In genomic region chr11:58914461-58915028, GRCm38 (mm10) we compare ENCODE assay signal across 8 mouse cellular contexts. TPM values are rescaled to one million over a fixed set of nuclear protein-coding genes. Genes with fewer than 3 reads are reported as not detected.
DNase-seq lines count a peak whose midpoint lies in the region; ATAC-seq and TF ChIP-seq lines count a peak whose summit lies in the region.

No protein-coding gene starts in this region.

- DNase-seq in thymus, adult 2 months: peak; percentile 26
- no peak for DNase-seq in thymus, adult 18-20 months
- peak; percentile 28 to 44 for DNase-seq in heart, postnatal 36 days
- DNase-seq in midbrain, embryonic 14.5 days: peak; percentile 83
- DNase-seq in frontal cortex, postnatal 14 days (ENCODE audit: low spot score in 2 of 2): no peak

- 5% methylated on average over 17 of the region's 17 CpGs for WGBS in thymus, adult 2 months
- WGBS in limb, embryonic 13.5 days: 15% methylated on average over 17 of the region's 17 CpGs
- 18% methylated on average over 17 of the region's 17 CpGs for WGBS in midbrain, embryonic 14.5 days

- intact Hi-C loops in heart, postnatal 36 days (cut with DNase I): no loop called here

- H3K9me3 ChIP-seq in limb, embryonic 13.5 days: no peaks in the 10 kb centered on the region
- H3K9me3 ChIP-seq in midbrain, embryonic 14.5 days (ENCODE audit: control insufficient read depth, low read length): no peaks in the 10 kb centered on the region

- H3K27me3 ChIP-seq in thymus, adult 2 months (ENCODE audit: control insufficient read depth, insufficient read depth, low read length): no peaks in the 10 kb centered on the region
- no peaks in the 10 kb centered on the region for H3K27me3 ChIP-seq in limb, embryonic 13.5 days
- no peaks in the 10 kb centered on the region for H3K27me3 ChIP-seq in midbrain, embryonic 14.5 days (ENCODE audit: control insufficient read depth, insufficient read depth, low read length)

- peak overlapping the region; percentile 65 for H3K4me2 ChIP-seq in limb, embryonic 13.5 days (replicated peaks)
- peak overlapping the region; percentile 56 for H3K4me2 ChIP-seq in midbrain, embryonic 14.5 days (ENCODE audit: low read length)

- no peaks in the 10 kb centered on the region for H3K36me3 ChIP-seq in thymus, adult 2 months (ENCODE audit: control insufficient read depth, insufficient read depth, low read length)
- H3K36me3 ChIP-seq in limb, embryonic 13.5 days: no peaks in the 10 kb centered on the region
- H3K36me3 ChIP-seq in midbrain, embryonic 14.5 days (ENCODE audit: control insufficient read depth, insufficient read depth, low read length): no peaks in the 10 kb centered on the region

- no peak overlapping the region for H3K27ac ChIP-seq in thymus, adult 2 months (ENCODE audit: control insufficient read depth, insufficient read depth, low read length)
- H3K27ac ChIP-seq in limb, embryonic 13.5 days: no peak overlapping the region
- H3K27ac ChIP-seq in midbrain, embryonic 14.5 days (replicated peaks; ENCODE audit: low read depth, low read length): no peak overlapping the region

- peak; percentile 39; the same call in 1 of the 2 replicates for ATAC-seq in common myeloid progenitor, adult 5-6 weeks (replicated peaks; ENCODE audit: low read depth, poor library complexity, severe bottlenecking)
- no peak for ATAC-seq in limb, embryonic 13.5 days (ENCODE audit: low FRiP score, low read depth)
- ATAC-seq in midbrain, embryonic 14.5 days (ENCODE audit: low FRiP score, low TSS enrichment): no peak; the same call in 1 of the 2 replicates
- no peak for ATAC-seq in inflammation-experienced regulatory T-cells, adult 6 months

- TF ChIP-seq POLR2A in thymus, adult 2 months (IDR thresholded peaks at IDR 0.05; ENCODE audit: control insufficient read depth, extremely low read depth, insufficient read depth, low read length, poor library complexity): no peak

- peak; percentile 44; the same call in 1 of the 2 replicates for TF ChIP-seq CTCF in thymus, adult 2 months (IDR thresholded peaks at IDR 0.05; ENCODE audit: borderline replicate concordance, control insufficient read depth, extremely low read depth, insufficient read depth, low read length, poor library complexity)

- peaks cover 22% of the 10 kb centered on the region for H3K4me1 ChIP-seq in thymus, adult 2 months (replicated peaks; ENCODE audit: control insufficient read depth, insufficient read depth, low read length)
- H3K4me1 ChIP-seq in limb, embryonic 13.5 days: peaks cover 6% of the 10 kb centered on the region
- no peaks in the 10 kb centered on the region for H3K4me1 ChIP-seq in midbrain, embryonic 14.5 days (ENCODE audit: control insufficient read depth, insufficient read depth, low read length)

- peak overlapping the region; percentile 44 for H3K4me3 ChIP-seq in thymus, adult 2 months (ENCODE audit: control insufficient read depth, insufficient read depth, low read length)
- H3K4me3 ChIP-seq in limb, embryonic 13.5 days: peak overlapping the region; percentile 37
- H3K4me3 ChIP-seq in midbrain, embryonic 14.5 days (replicated peaks; ENCODE audit: low read depth, low read length): peak overlapping the region; percentile 29

- H3K9ac ChIP-seq in limb, embryonic 13.5 days: peak overlapping the region; percentile 53
- H3K9ac ChIP-seq in midbrain, embryonic 14.5 days (replicated peaks; ENCODE audit: low read length): peak overlapping the region; percentile 53; the same call in 1 of the 2 replicates

RNA-seq across cellular contexts. Expression of gene Btnl10, which starts 3.2 kb away (rescaled TPM):
- polyA plus RNA-seq in thymus, adult 2 months (2012; rRNA removed): 0.11 TPM in 2 replicates
- total RNA-seq in common myeloid progenitor, adult 5-6 weeks (2017): 3.8 and 5.9 TPM in 2 replicates
- not detected for total RNA-seq in heart, postnatal 36 days (2021)
- polyA plus RNA-seq in limb, embryonic 13.5 days (2015; fragmentation: Nextera tagmentation; extraction: Ambion mirVana): 0.11 TPM in 1 of 2 replicates, not detected in the other
- polyA plus RNA-seq in midbrain, embryonic 14.5 days (2014; fragmentation: Nextera tagmentation; extraction: Ambion mirVana): 0.09 TPM in 1 of 2 replicates, not detected in the other
- polyA plus RNA-seq in inflammation-experienced regulatory T-cells, adult 6 months (2017; shearing (Covaris generic)): not detected

RNA-seq across cellular contexts. Expression of gene Zfp39, which starts 10.5 kb away (rescaled TPM):
- polyA plus RNA-seq in thymus, adult 2 months (2012; rRNA removed): 2.7 and 3.9 TPM in 2 replicates
- total RNA-seq in common myeloid progenitor, adult 5-6 weeks (2017): 14.6 and 16.4 TPM in 2 replicates
- 1 to 10 TPM; 3.4 to 3.7 TPM for total RNA-seq in heart, postnatal 36 days (2021)
- polyA plus RNA-seq in limb, embryonic 13.5 days (2015; fragmentation: Nextera tagmentation; extraction: Ambion mirVana): 6.2 and 7.1 TPM in 2 replicates
- polyA plus RNA-seq in midbrain, embryonic 14.5 days (2014; fragmentation: Nextera tagmentation; extraction: Ambion mirVana): 5.9 and 9.1 TPM in 2 replicates
- 1 to 10 TPM; 7.8 to 9.5 (median 8.9) TPM for polyA plus RNA-seq in inflammation-experienced regulatory T-cells, adult 6 months (2017; shearing (Covaris generic))

RNA-seq across cellular contexts. Expression of gene Rnf187, which starts 24.2 kb away (rescaled TPM):
- polyA plus RNA-seq in thymus, adult 2 months (2012; rRNA removed): 335 and 488 TPM in 2 replicates
- 88.5 and 107 TPM in 2 replicates for total RNA-seq in common myeloid progenitor, adult 5-6 weeks (2017)
- total RNA-seq in heart, postnatal 36 days (2021): 100 to 1,000 TPM; 160 to 167 TPM
- polyA plus RNA-seq in limb, embryonic 13.5 days (2015; fragmentation: Nextera tagmentation; extraction: Ambion mirVana): 245 and 261 TPM in 2 replicates
- polyA plus RNA-seq in midbrain, embryonic 14.5 days (2014; fragmentation: Nextera tagmentation; extraction: Ambion mirVana): 641 and 678 TPM in 2 replicates
- polyA plus RNA-seq in inflammation-experienced regulatory T-cells, adult 6 months (2017; shearing (Covaris generic)): 10 to 100 TPM; 12.8 to 24.5 (median 15.7) TPM

RNA-seq across cellular contexts. Expression of gene Hist3h2ba, which starts 34.2 kb away (rescaled TPM):
- 47.2 and 96.5 TPM in 2 replicates for polyA plus RNA-seq in thymus, adult 2 months (2012; rRNA removed)
- 12.7 and 17.8 TPM in 2 replicates for total RNA-seq in common myeloid progenitor, adult 5-6 weeks (2017)
- 1 to 10 TPM; 2.2 to 2.5 TPM for total RNA-seq in heart, postnatal 36 days (2021)
- polyA plus RNA-seq in limb, embryonic 13.5 days (2015; fragmentation: Nextera tagmentation; extraction: Ambion mirVana): 35.8 and 40.7 TPM in 2 replicates
- polyA plus RNA-seq in midbrain, embryonic 14.5 days (2014; fragmentation: Nextera tagmentation; extraction: Ambion mirVana): 239 and 784 TPM in 2 replicates
- 1 to 10 TPM; 2.9 to 5.2 (median 4.3) TPM for polyA plus RNA-seq in inflammation-experienced regulatory T-cells, adult 6 months (2017; shearing (Covaris generic))

RNA-seq across cellular contexts. Expression of gene Hist3h2a, which starts 39.9 kb away (rescaled TPM):
- polyA plus RNA-seq in thymus, adult 2 months (2012; rRNA removed): 45.9 and 51.0 TPM in 2 replicates
- 215 and 229 TPM in 2 replicates for total RNA-seq in common myeloid progenitor, adult 5-6 weeks (2017)
- total RNA-seq in heart, postnatal 36 days (2021): 10 to 100 TPM; 15.3 to 17.6 TPM
- polyA plus RNA-seq in limb, embryonic 13.5 days (2015; fragmentation: Nextera tagmentation; extraction: Ambion mirVana): 29.6 and 29.9 TPM in 2 replicates
- 129 and 130 TPM in 2 replicates for polyA plus RNA-seq in midbrain, embryonic 14.5 days (2014; fragmentation: Nextera tagmentation; extraction: Ambion mirVana)
- polyA plus RNA-seq in inflammation-experienced regulatory T-cells, adult 6 months (2017; shearing (Covaris generic)): 1 to 10 TPM; 3.1 to 5.0 (median 4.2) TPM

Comparison
In these comparisons a context has a peak if more than half of its experiments do, and no peak if none do; other contexts are left out.
1. DNase-seq: peak in thymus, adult 2 months (single experiment), heart, postnatal 36 days (2 of 2) and midbrain, embryonic 14.5 days (single experiment); none in thymus, adult 18-20 months (0 of 2) and frontal cortex, postnatal 14 days (0 of 2).
2. Peak in every context shown above with its lines, with median percentiles within 50 percentile points of each other: H3K4me3 ChIP-seq.